Mouse (Mus musculus) liver, embryonic 15.5 days (tissue): ENCODE data around the gene Cyb5b. TPM values are rescaled to one million over a fixed set of nuclear protein-coding genes. Genes with fewer than 3 reads are reported as not detected.

Source experiments
- ATAC-seq: fragments of 200-750 bp; cut with Nextera tagmentation; 2 replicates; pipeline ENCODE4 v1.8.0; 2017; ENCODE audit warnings: moderate number of reproducible peaks, mild to moderate bottlenecking, moderate library complexity; ENCODE audit not compliant: insufficient read depth
- H3K27ac ChIP-seq: fragments of 300-500 bp; sonication (generic); replicated peaks from 2 replicates; pipeline ENCODE4 v1.5.1; 2015; ENCODE audit warnings: mild to moderate bottlenecking, inconsistent platforms
- H3K27me3 ChIP-seq: fragments of 300-500 bp; sonication (generic); 2 replicates; pipeline ENCODE4 v1.6.1; 2015; ENCODE audit warnings: mild to moderate bottlenecking, inconsistent platforms
- H3K36me3 ChIP-seq: fragments of 300-500 bp; sonication (generic); replicated peaks from 2 replicates; pipeline ENCODE4 v1.6.1; 2015; ENCODE audit warnings: moderate library complexity, mild to moderate bottlenecking, inconsistent platforms
- H3K4me1 ChIP-seq: fragments of 300-500 bp; sonication (generic); replicated peaks from 2 replicates; pipeline ENCODE4 v1.6.1; 2015; ENCODE audit warnings: inconsistent platforms
- H3K4me2 ChIP-seq: fragments of 300-500 bp; sonication (generic); 2 replicates; pipeline ENCODE4 v1.6.1; 2015; ENCODE audit warnings: moderate library complexity, mild to moderate bottlenecking, inconsistent platforms
- H3K4me3 ChIP-seq: fragments of 300-500 bp; sonication (generic); replicated peaks from 2 replicates; pipeline ENCODE4 v1.5.1; 2015; ENCODE audit warnings: mild to moderate bottlenecking, inconsistent platforms
- H3K9ac ChIP-seq: fragments of 300-500 bp; sonication (generic); 2 replicates; pipeline ENCODE4 v1.6.1; 2015; ENCODE audit warnings: moderate library complexity, mild to moderate bottlenecking, inconsistent platforms
- H3K9me3 ChIP-seq: fragments of 300-500 bp; sonication (generic); replicated peaks from 2 replicates; pipeline ENCODE4 v1.6.1; 2016; ENCODE audit warnings: inconsistent platforms
- WGBS: fragments of 180-500 bp; shearing (Covaris S2); methylation state at CpG from one replicate; pipeline ENCODE4 v1.1.7; 2015; ENCODE audit warnings: mixed read lengths; ENCODE audit not compliant: insufficient replicate concordance; 5-methylcytosine and 5-hydroxymethylcytosine counted together
- polyA plus RNA-seq: library from polyadenylated mRNA; unstranded; fragments of >200 nt; fragmentation: Nextera tagmentation; extraction: Ambion mirVana; gene quantifications from 2 replicates; pipeline ENCODE4 v1.2.1, GENCODE M21; 2015

Cyb5b gene
- polyA plus RNA-seq, 1 experiment from 2014 or later: 24.5 TPM

- Histone ChIP-seq H3K4me2 (peak overlapping the region; percentile 88), H3K9ac (peak overlapping the region; percentile 81), H3K9me3 (no peaks in the 10 kb centered on the region), H3K4me3 (peak overlapping the region; percentile 91), H3K4me1 (peaks cover 21% of the 10 kb centered on the region), H3K27ac (peak overlapping the region; percentile 80), H3K36me3 (peaks cover 29% of the 10 kb centered on the region), H3K27me3 (no peaks in the 10 kb centered on the region)
- 44% methylated on average over 7 of the region's 7 CpGs for WGBS
- no peak for ATAC-seq
Observed at GRCm38 (mm10) chr8:107151212-107151920, 926 bp downstream of the Cyb5b start.

GRCm38 (mm10) chr8:107153326-107154210 is 3.1 kb downstream of the Cyb5b start:
- Histone ChIP-seq H3K9ac (no peak overlapping the region), H3K9me3 (no peaks in the 10 kb centered on the region), H3K27ac (no peak overlapping the region), H3K36me3 (peaks cover 35% of the 10 kb centered on the region), H3K27me3 (no peaks in the 10 kb centered on the region), H3K4me2 (no peak overlapping the region), H3K4me1 (peaks cover 35% of the 10 kb centered on the region), H3K4me3 (no peak overlapping the region)
- no peak for ATAC-seq
- 81% methylated on average over 14 of the region's 14 CpGs for WGBS

- no peaks in the 10 kb centered on the region for H3K27me3 ChIP-seq
- no peak overlapping the region for H3K4me3 ChIP-seq
- ATAC-seq: no peak
- H3K9ac ChIP-seq: no peak overlapping the region
- no peak overlapping the region for H3K27ac ChIP-seq
- H3K9me3 ChIP-seq: no peaks in the 10 kb centered on the region
- peaks cover 25% of the 10 kb centered on the region for H3K4me1 ChIP-seq
- peaks cover 38% of the 10 kb centered on the region for H3K36me3 ChIP-seq
- H3K4me2 ChIP-seq: no peak overlapping the region
Observed at GRCm38 (mm10) chr8:107156816-107157215, 6.4 kb downstream of the Cyb5b start.

GRCm38 (mm10) chr8:107157836-107158235 is 7.4 kb downstream of the Cyb5b start:
- WGBS: 21% methylated on average over 1 of the region's 1 CpGs
- Histone ChIP-seq H3K4me2 (no peak overlapping the region), H3K36me3 (peaks cover 44% of the 10 kb centered on the region), H3K4me3 (no peak overlapping the region), H3K9ac (no peak overlapping the region), H3K9me3 (no peaks in the 10 kb centered on the region), H3K27me3 (no peaks in the 10 kb centered on the region), H3K4me1 (peaks cover 25% of the 10 kb centered on the region), H3K27ac (no peak overlapping the region)
- 0 out of 2 replicates have a peak, but pooled peaks have one; percentile 25 for ATAC-seq

GRCm38 (mm10) chr8:107158890-107159289 is 8.4 kb downstream of the Cyb5b start:
- peaks cover 22% of the 10 kb centered on the region for H3K4me1 ChIP-seq
- no peaks in the 10 kb centered on the region for H3K9me3 ChIP-seq
- ATAC-seq: no peak
- peaks cover 41% of the 10 kb centered on the region for H3K36me3 ChIP-seq
- H3K4me2 ChIP-seq: no peak overlapping the region
- no peak overlapping the region for H3K27ac ChIP-seq
- H3K9ac ChIP-seq: no peak overlapping the region
- H3K27me3 ChIP-seq: no peaks in the 10 kb centered on the region
- H3K4me3 ChIP-seq: no peak overlapping the region

- Histone ChIP-seq H3K9ac (no peak overlapping the region), H3K4me1 (peaks cover 6% of the 10 kb centered on the region), H3K27ac (no peak overlapping the region), H3K27me3 (no peaks in the 10 kb centered on the region), H3K36me3 (peaks cover 33% of the 10 kb centered on the region), H3K4me2 (no peak overlapping the region), H3K4me3 (no peak overlapping the region), H3K9me3 (no peaks in the 10 kb centered on the region)
- ATAC-seq: no peak
- WGBS: 65% methylated on average over 7 of the region's 7 CpGs
Observed at GRCm38 (mm10) chr8:107164251-107164773, 13.9 kb downstream of the Cyb5b start.

GRCm38 (mm10) chr8:107165745-107166144 is 15.3 kb downstream of the Cyb5b start:
- H3K27ac ChIP-seq: no peak overlapping the region
- 76% methylated on average over 9 of the region's 9 CpGs for WGBS
- peaks cover 6% of the 10 kb centered on the region for H3K4me1 ChIP-seq
- H3K9me3 ChIP-seq: no peaks in the 10 kb centered on the region
- no peak overlapping the region for H3K4me3 ChIP-seq
- H3K36me3 ChIP-seq: peaks cover 46% of the 10 kb centered on the region
- H3K9ac ChIP-seq: no peak overlapping the region
- H3K27me3 ChIP-seq: no peaks in the 10 kb centered on the region
- ATAC-seq: no peak
- no peak overlapping the region for H3K4me2 ChIP-seq

- Histone ChIP-seq H3K9me3 (no peaks in the 10 kb centered on the region), H3K4me3 (no peak overlapping the region), H3K4me1 (peaks cover 6% of the 10 kb centered on the region), H3K9ac (no peak overlapping the region), H3K27me3 (no peaks in the 10 kb centered on the region), H3K36me3 (peaks cover 54% of the 10 kb centered on the region), H3K4me2 (no peak overlapping the region), H3K27ac (no peak overlapping the region)
- 83% methylated on average over 5 of the region's 5 CpGs for WGBS
- no peak for ATAC-seq
Observed at GRCm38 (mm10) chr8:107167848-107168247, 17.4 kb downstream of the Cyb5b start.

- H3K27ac ChIP-seq: no peak overlapping the region
- ATAC-seq: no peak
Observed at GRCm38 (mm10) chr8:107172152-107172551, 21.7 kb downstream of the Cyb5b start.

GRCm38 (mm10) chr8:107172969-107173645 is 22.7 kb downstream of the Cyb5b start:
- 62% methylated on average over 9 of the region's 9 CpGs for WGBS
- Histone ChIP-seq H3K4me3 (no peak overlapping the region), H3K27me3 (no peaks in the 10 kb centered on the region), H3K27ac (no peak overlapping the region), H3K9me3 (no peaks in the 10 kb centered on the region), H3K36me3 (peaks cover 70% of the 10 kb centered on the region), H3K4me1 (no peaks in the 10 kb centered on the region), H3K4me2 (no peak overlapping the region), H3K9ac (no peak overlapping the region)
- no peak for ATAC-seq

More at GRCm38 (mm10) chr8:107172152-107172551, 21.7 kb downstream of the Cyb5b start:
- Histone ChIP-seq H3K27me3 (no peaks in the 10 kb centered on the region), H3K36me3 (peaks cover 65% of the 10 kb centered on the region), H3K4me2 (no peak overlapping the region), H3K9me3 (no peaks in the 10 kb centered on the region), H3K4me1 (no peaks in the 10 kb centered on the region), H3K9ac (no peak overlapping the region), H3K4me3 (no peak overlapping the region)
- 72% methylated on average over 8 of the region's 8 CpGs for WGBS

- Histone ChIP-seq H3K27me3 (no peaks in the 10 kb centered on the region), H3K9ac (no peak overlapping the region), H3K27ac (no peak overlapping the region), H3K4me1 (no peaks in the 10 kb centered on the region), H3K9me3 (no peaks in the 10 kb centered on the region), H3K36me3 (peaks cover 86% of the 10 kb centered on the region), H3K4me2 (no peak overlapping the region), H3K4me3 (no peak overlapping the region)
- no peak for ATAC-seq
- 85% methylated on average over 6 of the region's 6 CpGs for whole genome bisulfite sequencing
Observed at GRCm38 (mm10) chr8:107181122-107181521, 30.7 kb downstream of the Cyb5b start.
